8 mouse cellular contexts compared by ENCODE assay signal in genomic region chr6:89360709-89361417, GRCm38 (mm10). TPM values are rescaled to one million over a fixed set of nuclear protein-coding genes. Genes with fewer than 3 reads are reported as not detected.
A peak's percentile ranks its signal among the peaks of the same experiment; 100 is the strongest.
DNase-seq lines count a peak whose midpoint lies in the region; ATAC-seq and TF ChIP-seq lines count a peak whose summit lies in the region.

No protein-coding gene starts in this region.

- peak overlapping the region; percentile 90 for H3K9ac ChIP-seq in forebrain, embryonic 16.5 days (replicated peaks; ENCODE audit: low read depth, low read length)
- peak overlapping the region; percentile 79; the same call in 1 of the 2 replicates for H3K9ac ChIP-seq in liver, postnatal 0 days (replicated peaks)

- peaks cover 60% of the 10 kb centered on the region for H3K79me3 ChIP-seq in C2C12 (ENCODE audit: low read depth)

- peak overlapping the region; percentile 98 for H3ac ChIP-seq in C2C12 (ENCODE audit: control insufficient read depth, insufficient read length, low read depth)

- H3K27me3 ChIP-seq in erythroblast, embryonic 14.5 days (ENCODE audit: control insufficient read depth) = peaks cover 26% of the 10 kb centered on the region
- no peaks in the 10 kb centered on the region for H3K27me3 ChIP-seq in C2C12 (ENCODE audit: control insufficient read depth, insufficient read depth, insufficient read length)
- H3K27me3 ChIP-seq in forebrain, embryonic 16.5 days (replicated peaks; ENCODE audit: control insufficient read depth, insufficient read depth, low read length) = no peaks in the 10 kb centered on the region
- H3K27me3 ChIP-seq in liver, postnatal 0 days (ENCODE audit: insufficient read depth, low read length) = peaks cover 13% of the 10 kb centered on the region

- TF ChIP-seq EP300 in liver, postnatal 0 days (IDR thresholded peaks at IDR 0.05; ENCODE audit: low read depth) = no peak

- no peaks in the 10 kb centered on the region for H3K9me3 ChIP-seq in erythroblast, embryonic 14.5 days (ENCODE audit: control insufficient read depth, low read length)
- H3K9me3 ChIP-seq in forebrain, embryonic 16.5 days (ENCODE audit: control insufficient read depth, low read length) = no peaks in the 10 kb centered on the region
- H3K9me3 ChIP-seq in liver, postnatal 0 days (ENCODE audit: low read length) = no peaks in the 10 kb centered on the region

- no peak for TF ChIP-seq CTCF in C2C12 (IDR thresholded peaks at IDR 0.05; ENCODE audit: control insufficient read depth, insufficient read depth, insufficient read length)
- no peak for TF ChIP-seq CTCF in liver, postnatal 0 days (IDR thresholded peaks at IDR 0.05; ENCODE audit: low read depth)

- no peak overlapping the region for H3K27ac ChIP-seq in forebrain, embryonic 16.5 days (ENCODE audit: low read length)
- no peak overlapping the region for H3K27ac ChIP-seq in liver, postnatal 0 days (ENCODE audit: low read depth)

- H3K4me3 ChIP-seq in erythroblast, embryonic 14.5 days (replicated peaks) = peak overlapping the region; percentile 73
- H3K4me3 ChIP-seq in C2C12 (ENCODE audit: insufficient read depth, poor library complexity, severe bottlenecking) = peak overlapping the region; percentile 92
- peak overlapping the region; percentile 95 for H3K4me3 ChIP-seq in forebrain, embryonic 16.5 days (replicated peaks; ENCODE audit: low read length)
- peak overlapping the region; percentile 73 for H3K4me3 ChIP-seq in liver, postnatal 0 days (ENCODE audit: low read depth, low read length)

- H3K79me2 ChIP-seq in C2C12 (ENCODE audit: control insufficient read depth, insufficient read depth) = peaks cover 65% of the 10 kb centered on the region

- H3K4me1 ChIP-seq in erythroblast, embryonic 14.5 days (ENCODE audit: control insufficient read depth) = peaks cover 48% of the 10 kb centered on the region
- H3K4me1 ChIP-seq in forebrain, embryonic 16.5 days (replicated peaks; ENCODE audit: control insufficient read depth, insufficient read depth, low read length) = peaks cover 48% of the 10 kb centered on the region
- H3K4me1 ChIP-seq in liver, postnatal 0 days (ENCODE audit: insufficient read depth) = peaks cover 12% of the 10 kb centered on the region

- no peak for DNase-seq in liver, postnatal 0 days
- DNase-seq in frontal cortex, postnatal 10 days (ENCODE audit: low spot score in 2 of 2) = no peak
- DNase-seq in thymus, postnatal 25 days = no peak
- DNase-seq in right cerebral cortex, adult 2 months (ENCODE audit: low spot score in 2 of 2) = no peak

- no peak for ATAC-seq in erythroblast, adult 5-6 weeks (replicated peaks; ENCODE audit: low FRiP score, poor library complexity, severe bottlenecking)
- ATAC-seq in forebrain, embryonic 16.5 days = 0 out of 2 replicates have a peak, but pooled peaks have one; percentile 0
- no peak for ATAC-seq in liver, postnatal 0 days

- 51% methylated on average over 8 of the region's 8 CpGs for WGBS in forebrain, embryonic 16.5 days
- 64% methylated on average over 8 of the region's 8 CpGs for WGBS in liver, postnatal 0 days (ENCODE audit: insufficient replicate concordance)

- H3K36me3 ChIP-seq in erythroblast, embryonic 14.5 days (ENCODE audit: control insufficient read depth) = peaks cover 15% of the 10 kb centered on the region
- H3K36me3 ChIP-seq in C2C12 (ENCODE audit: control insufficient read depth, insufficient read depth) = peaks cover 20% of the 10 kb centered on the region
- no peaks in the 10 kb centered on the region for H3K36me3 ChIP-seq in forebrain, embryonic 16.5 days (ENCODE audit: control insufficient read depth, insufficient read depth)
- H3K36me3 ChIP-seq in liver, postnatal 0 days (replicated peaks; ENCODE audit: insufficient read depth, low read length) = peaks cover 3% of the 10 kb centered on the region; the same call in 1 of the 2 replicates

- H3K4me2 ChIP-seq in forebrain, embryonic 16.5 days (ENCODE audit: low read length) = peak overlapping the region; percentile 68
- peak overlapping the region; percentile 91 for H3K4me2 ChIP-seq in liver, postnatal 0 days (ENCODE audit: low read depth, low read length)

TF ChIP-seq in C2C12, 6 proteins besides CTCF, POLR2A, EP300 and RAD21:
- no peak for TF ChIP-seq FOSL1 (IDR thresholded peaks at IDR 0.05; ENCODE audit: insufficient read depth, low read length, poor library complexity, severe bottlenecking)
- no peak for TF ChIP-seq CEBPB (IDR thresholded peaks at IDR 0.05; ENCODE audit: low read depth)
- TF ChIP-seq MAX (IDR thresholded peaks at IDR 0.05) = no peak
- no peak for TF ChIP-seq MYOG (IDR thresholded peaks at IDR 0.05; ENCODE audit: control insufficient read depth, extremely low read depth, insufficient read length)
- no peak for TF ChIP-seq USF1 (IDR thresholded peaks at IDR 0.05; ENCODE audit: low read depth)
- no peak for TF ChIP-seq MYOD1 (IDR thresholded peaks at IDR 0.05; ENCODE audit: control insufficient read depth, insufficient read length, low read depth)

RNA-seq across cellular contexts. Expression of gene Plxna1, which starts 1.6 kb away (rescaled TPM):
- 0.04 and 0.07 TPM in 2 replicates for polyA plus RNA-seq in erythroblast, embryonic 14.5 days (2012)
- total RNA-seq in erythroblast, adult 5-6 weeks (2015; ENCODE audit: low replicate concordance) = 1.3 and 1.7 TPM in 2 replicates
- 0.68 and 0.84 TPM in 2 replicates for total RNA-seq in erythroblast, adult 5-6 weeks (2017; ENCODE audit: low replicate concordance)
- 40.9 TPM for polyA plus RNA-seq in C2C12 (2012; fragmentation: generic; extraction: Trizol)
- polyA plus RNA-seq in forebrain, embryonic 16.5 days (2015; fragmentation: Nextera tagmentation; extraction: Ambion mirVana) = 44.1 and 47.8 TPM in 2 replicates
- polyA plus RNA-seq in liver, postnatal 0 days (2015; fragmentation: Nextera tagmentation; extraction: Ambion mirVana) = 1.7 TPM in 2 replicates

Comparison
In these comparisons a context has a peak if more than half of its experiments do, and no peak if none do; other contexts are left out.
1. RNA of gene Plxna1, which starts 1.6 kb away (polyA plus RNA-seq): 44.1 to 47.8 TPM in forebrain, embryonic 16.5 days and 40.9 TPM in C2C12 (single experiment); 1.7 TPM in liver, postnatal 0 days and 0.04 to 0.07 TPM in erythroblast, embryonic 14.5 days; every median in the first group is over 10 times any median in the second.
2. Peak in every context shown above with its lines, with median percentiles within 50 percentile points of each other: H3K4me3 ChIP-seq.